Comparison of ENCODE assay signal across 9 mouse cellular contexts in the genomic region with DNA sequence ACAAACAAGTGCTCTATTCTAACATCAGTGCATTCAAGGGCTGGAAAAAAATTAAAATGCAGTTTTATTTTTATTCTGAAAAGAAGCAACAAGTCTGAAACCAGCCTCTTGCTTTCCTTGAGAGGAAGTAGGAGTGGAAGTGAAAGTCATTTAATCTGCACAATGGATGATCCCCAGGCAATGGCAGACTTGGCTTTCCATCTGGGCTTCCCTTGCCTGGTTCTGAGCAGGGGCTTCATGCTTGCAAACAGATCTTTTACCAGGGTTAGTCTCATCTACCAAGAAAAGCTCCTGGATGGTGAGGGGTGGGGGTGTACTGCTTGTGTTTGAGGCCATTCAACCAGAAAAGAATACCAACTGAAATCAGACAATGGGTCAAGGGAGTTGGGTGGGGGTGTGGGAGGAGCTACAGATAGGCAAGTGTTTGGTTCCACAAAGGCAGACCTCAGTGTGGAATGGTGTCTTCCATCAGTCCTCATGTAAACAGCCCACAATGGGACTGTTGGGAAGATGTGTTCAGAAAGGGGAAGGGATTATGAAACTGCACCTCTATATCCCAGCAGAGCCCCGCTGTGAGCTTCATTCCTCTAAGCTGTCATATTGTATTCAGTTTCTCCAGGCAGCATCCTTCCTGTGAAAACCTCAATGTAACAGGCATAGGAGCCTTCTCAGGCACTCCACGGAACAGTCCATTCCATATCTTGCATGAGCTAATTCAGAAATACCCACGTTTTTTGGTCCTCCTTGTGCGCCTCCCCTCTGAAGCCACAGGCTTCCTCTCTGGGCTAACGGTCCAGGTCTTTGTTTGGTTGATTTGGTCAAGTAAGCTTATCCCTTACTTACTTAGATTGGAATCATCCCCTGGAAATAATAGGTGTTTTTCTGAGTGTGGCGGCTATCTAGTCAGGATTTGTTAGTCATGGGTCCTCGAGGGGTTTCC. TPM values are rescaled to one million over a fixed set of nuclear protein-coding genes. Genes with fewer than 3 reads are reported as not detected.
DNase-seq lines count a peak whose midpoint lies in the region; ATAC-seq lines count a peak whose summit lies in the region.
"Had no signal": no experiment of that assay in that cellular context is flagged by ENCODE, and none has a peak within 500 bp of the region (broad histone marks: within the 10 kb centered on the region; RNA-seq: fewer than 3 reads in every experiment).

No protein-coding gene starts in this region.

- H3K4me1 ChIP-seq in megakaryocyte, embryonic 14.5 days: peaks cover 100% of the 10 kb centered on the region
- H3K4me1 ChIP-seq in forebrain, embryonic 13.5 days: peaks cover 38% of the 10 kb centered on the region
- peaks cover 44% of the 10 kb centered on the region for H3K4me1 ChIP-seq in liver, embryonic 12.5 days
- peaks cover 13% of the 10 kb centered on the region; the same call in 1 of the 2 replicates for H3K4me1 ChIP-seq in neural tube, embryonic 14.5 days (ENCODE audit: control insufficient read depth, insufficient read depth, low read length)

- no peak overlapping the region for H3K9ac ChIP-seq in forebrain, embryonic 13.5 days
- H3K9ac ChIP-seq in liver, embryonic 12.5 days: no peak overlapping the region
- H3K9ac ChIP-seq in neural tube, embryonic 14.5 days (replicated peaks; ENCODE audit: low read depth, low read length): no peak overlapping the region
- H3K9ac ChIP-seq: intestine, embryonic 15.5 days had no signal

- H3K27me3 ChIP-seq in megakaryocyte, embryonic 14.5 days (replicated peaks): no peaks in the 10 kb centered on the region
- H3K27me3 ChIP-seq in forebrain, embryonic 13.5 days: no peaks in the 10 kb centered on the region
- H3K27me3 ChIP-seq in liver, embryonic 12.5 days (replicated peaks): peaks cover 40% of the 10 kb centered on the region
- no peaks in the 10 kb centered on the region for H3K27me3 ChIP-seq in neural tube, embryonic 14.5 days (ENCODE audit: control insufficient read depth, insufficient read depth, low read length)

- peak overlapping the region; percentile 45 for H3K27ac ChIP-seq in forebrain, embryonic 13.5 days
- no peak overlapping the region; the same call in 1 of the 2 replicates for H3K27ac ChIP-seq in liver, embryonic 12.5 days
- 0 out of 2 replicates have a peak overlapping the region, but pooled peaks have one; percentile 6 for H3K27ac ChIP-seq in neural tube, embryonic 14.5 days (ENCODE audit: low read depth, low read length)
- H3K27ac ChIP-seq: intestine, embryonic 15.5 days had no signal

- WGBS in forebrain, embryonic 13.5 days: 34% methylated on average over 7 of the region's 7 CpGs
- WGBS in liver, embryonic 12.5 days (ENCODE audit: insufficient replicate concordance): 22% methylated on average over 7 of the region's 7 CpGs
- 59% methylated on average over 7 of the region's 7 CpGs for WGBS in neural tube, embryonic 14.5 days

- H3K4me3 ChIP-seq in megakaryocyte, embryonic 14.5 days (replicated peaks): peak overlapping the region; percentile 99
- no peak overlapping the region for H3K4me3 ChIP-seq in forebrain, embryonic 13.5 days
- H3K4me3 ChIP-seq in liver, embryonic 12.5 days: no peak overlapping the region
- no peak overlapping the region for H3K4me3 ChIP-seq in neural tube, embryonic 14.5 days (ENCODE audit: low read depth, low read length)
- H3K4me3 ChIP-seq: intestine, embryonic 15.5 days had no signal

- H3K4me2 ChIP-seq in forebrain, embryonic 13.5 days: peak overlapping the region; percentile 93
- H3K4me2 ChIP-seq in liver, embryonic 12.5 days: peak overlapping the region; percentile 4; the same call in 1 of the 2 replicates
- H3K4me2 ChIP-seq in neural tube, embryonic 14.5 days (ENCODE audit: low read depth, low read length): peak overlapping the region; percentile 86
- H3K4me2 ChIP-seq: intestine, embryonic 15.5 days had no signal

- DNase-seq in layer of hippocampus, postnatal 14 days (ENCODE audit: low spot score in 2 of 2): no peak
- DNase-seq in cerebellum, postnatal 36 days: no peak
- DNase-seq in thymus, adult 18-20 months: no peak

- no peak for ATAC-seq in megakaryocyte, adult 5-6 weeks (ENCODE audit: poor library complexity, severe bottlenecking)
- ATAC-seq in forebrain, embryonic 13.5 days: no peak
- no peak for ATAC-seq in liver, embryonic 12.5 days
- ATAC-seq in neural tube, embryonic 14.5 days (ENCODE audit: low read depth): no peak
- ATAC-seq: intestine, embryonic 15.5 days had no signal

- no peaks in the 10 kb centered on the region for H3K9me3 ChIP-seq in megakaryocyte, embryonic 14.5 days
- no peaks in the 10 kb centered on the region for H3K9me3 ChIP-seq in forebrain, embryonic 13.5 days (replicated peaks)
- H3K9me3 ChIP-seq in liver, embryonic 12.5 days (replicated peaks): no peaks in the 10 kb centered on the region
- no peaks in the 10 kb centered on the region for H3K9me3 ChIP-seq in neural tube, embryonic 14.5 days (ENCODE audit: control insufficient read depth, low read length)
- H3K9me3 ChIP-seq: intestine, embryonic 15.5 days had no signal

- peaks cover 76% of the 10 kb centered on the region for H3K36me3 ChIP-seq in megakaryocyte, embryonic 14.5 days (replicated peaks; ENCODE audit: low read length)
- no peaks in the 10 kb centered on the region for H3K36me3 ChIP-seq in forebrain, embryonic 13.5 days (ENCODE audit: poor library complexity, severe bottlenecking)
- H3K36me3 ChIP-seq in liver, embryonic 12.5 days: no peaks in the 10 kb centered on the region
- H3K36me3 ChIP-seq in neural tube, embryonic 14.5 days (ENCODE audit: control insufficient read depth, insufficient read depth, low read length): no peaks in the 10 kb centered on the region
- H3K36me3 ChIP-seq: intestine, embryonic 15.5 days had no signal

RNA-seq across cellular contexts. Expression of gene Ripor2, which starts 59.8 kb away (rescaled TPM):
- 8.1 and 12.6 TPM in 2 replicates for polyA plus RNA-seq in megakaryocyte, embryonic 14.5 days (2012; ENCODE audit: insufficient read depth, low replicate concordance)
- total RNA-seq in megakaryocyte, adult 5-6 weeks (2015): 87.3 and 93.1 TPM in 2 replicates
- total RNA-seq in megakaryocyte, adult 5-6 weeks (2017): 65.3 and 80.5 TPM in 2 replicates
- polyA plus RNA-seq in forebrain, embryonic 13.5 days (2015; fragmentation: Nextera tagmentation; extraction: Ambion mirVana): 15.8 and 20.0 TPM in 2 replicates
- polyA plus RNA-seq in liver, embryonic 12.5 days (2016; fragmentation: Nextera tagmentation; extraction: Ambion mirVana): 6.6 and 8.3 TPM in 2 replicates
- 28.1 and 28.6 TPM in 2 replicates for polyA plus RNA-seq in neural tube, embryonic 14.5 days (2014; fragmentation: Nextera tagmentation; extraction: Ambion mirVana)
- total RNA-seq in layer of hippocampus, postnatal 14 days (2021): 10 to 100 TPM; 66.1 to 68.3 TPM

Comparison
In these comparisons a context has a peak if more than half of its experiments do, and no peak if none do; other contexts are left out.
1. H3K4me2 ChIP-seq: peak in every context shown above with its lines; median percentile 93 in forebrain, embryonic 13.5 days; 86 in neural tube, embryonic 14.5 days; 4 in liver, embryonic 12.5 days.